Mouse (Mus musculus) thymus, postnatal 10 days (tissue): Measurements from ENCODE around the gene Cct2.
"Not testable (repeated sequence)": the region's sequence is repeated elsewhere in the genome, so short reads cannot be mapped to it uniquely, and the experiment has no call there.

Experiments used
- DNase-seq, 2 experiments: peaks; one replicate each; pipeline ENCODE4 v3.0.0; 2021; ENCODE audit warnings: low spot score in 2 of 2

Gene Cct2

GRCm38 (mm10) chr10:117049961-117050597 is 13.5 kb downstream of the Cct2 start:
- no peak for DNase-seq

GRCm38 (mm10) chr10:117049253-117049652 is 14.4 kb downstream of the Cct2 start:
- DNase-seq = no peak

GRCm38 (mm10) chr10:117045175-117046056 is 18.2 kb downstream of the Cct2 start, which contains the start of gene Lrrc10:
Gene Lrrc10, plus strand, starts transcription at chr10:117045341.
- DNase-seq = no peak

- DNase-seq = not testable (repeated sequence)
These were observed 20.0 kb downstream of the Cct2 start for GRCm38 (mm10) chr10:117043497-117044166.

GRCm38 (mm10) chr10:117042295-117042694 is 21.3 kb downstream of the Cct2 start:
- DNase-seq = no peak

- DNase-seq = no peak
These were observed 23.3 kb downstream of the Cct2 start for GRCm38 (mm10) chr10:117040355-117040754.

GRCm38 (mm10) chr10:117033785-117034184 is 29.8 kb downstream of the Cct2 start:
- peak; percentile 49 to 81 for DNase-seq

GRCm38 (mm10) chr10:117031160-117031559 is 32.5 kb downstream of the Cct2 start:
- no peak for DNase-seq

- DNase-seq = no peak
These were observed 37.4 kb downstream of the Cct2 start for GRCm38 (mm10) chr10:117026176-117026575.

- not testable (repeated sequence) for DNase-seq
These were observed 37.8 kb downstream of the Cct2 start for GRCm38 (mm10) chr10:117025776-117026175.

GRCm38 (mm10) chr10:117023693-117024092 is 39.9 kb downstream of the Cct2 start:
- no peak for DNase-seq

- DNase-seq = no peak
These were observed 42.4 kb downstream of the Cct2 start for GRCm38 (mm10) chr10:117021020-117021754.

GRCm38 (mm10) chr10:117018281-117018840 is 45.3 kb downstream of the Cct2 start:
- DNase-seq = no peak

- DNase-seq = no peak
These were observed 49.0 kb downstream of the Cct2 start for GRCm38 (mm10) chr10:117014565-117014964.

GRCm38 (mm10) chr10:117013689-117014390 is 49.8 kb downstream of the Cct2 start:
- DNase-seq = no peak

- DNase-seq = no peak
These were observed 52.6 kb downstream of the Cct2 start for GRCm38 (mm10) chr10:117011047-117011446.

GRCm38 (mm10) chr10:117009691-117010090 is 53.9 kb downstream of the Cct2 start:
- DNase-seq = no peak

GRCm38 (mm10) chr10:117005707-117006464 is 57.7 kb downstream of the Cct2 start:
- DNase-seq = no peak

- no peak for DNase-seq
These were observed 58.9 kb downstream of the Cct2 start for GRCm38 (mm10) chr10:117004695-117005094.
